Mouse (Mus musculus) E14TG2a.4 (cell line): ENCODE results near the gene Vmn2r88.
"Not testable (repeated sequence)": the region's sequence is repeated elsewhere in the genome, so short reads cannot be mapped to it uniquely, and the experiment has no call there.

Experiments used
- H3K27me3 ChIP-seq: 2 replicates; pipeline ENCODE4 v1.6.1; 2014; ENCODE audit warnings: low read length, control low read depth; ENCODE audit not compliant: insufficient read depth
- H3K36me3 ChIP-seq: 2 replicates; pipeline ENCODE4 v1.6.1; 2014; ENCODE audit warnings: low read length, control low read depth; ENCODE audit not compliant: insufficient read depth
- H3K4me1 ChIP-seq: replicated peaks from 2 replicates; pipeline ENCODE4 v1.6.1; 2014; ENCODE audit warnings: low read depth, low read length, control low read depth
- H3K4me3 ChIP-seq: replicated peaks from 2 replicates; pipeline ENCODE4 v1.5.1; 2014; ENCODE audit warnings: mild to moderate bottlenecking, low read length
- H3K9me3 ChIP-seq: 2 replicates; pipeline ENCODE4 v1.6.1; 2014; ENCODE audit warnings: low read length, control low read depth
- CTCF ChIP-seq: conservative IDR thresholded peaks from 2 replicates; pipeline ENCODE4 v1.5.1; 2014; ENCODE audit warnings: low read length
- NANOG ChIP-seq: IDR thresholded peaks from 2 replicates; pipeline ENCODE4 v1.6.1; 2014; ENCODE audit warnings: borderline replicate concordance, low read length, mixed read lengths
- POU5F1 ChIP-seq: IDR thresholded peaks from 2 replicates; pipeline ENCODE4 v1.6.1; 2014; ENCODE audit warnings: low read length, borderline replicate concordance

Gene Vmn2r88

GRCm38 (mm10) chr14:51434546-51434945 is 23.9 kb downstream of the Vmn2r88 start:
- TF ChIP-seq NANOG (no peak), CTCF (no peak), POU5F1 (no peak)
- H3K9me3 ChIP-seq, result peaks cover 12% of the 10 kb centered on the region; the same call in 1 of the 2 replicates
- peak overlapping the region; percentile 57 for H3K4me3 ChIP-seq
- H3K4me1 ChIP-seq, result no peaks in the 10 kb centered on the region
- H3K36me3 ChIP-seq, result no peaks in the 10 kb centered on the region
- no peaks in the 10 kb centered on the region for H3K27me3 ChIP-seq

- Histone ChIP-seq H3K9me3 (peaks cover 12% of the 10 kb centered on the region; the same call in 1 of the 2 replicates), H3K36me3 (no peaks in the 10 kb centered on the region), H3K4me1 (no peaks in the 10 kb centered on the region), H3K4me3 (peak overlapping the region; percentile 57), H3K27me3 (no peaks in the 10 kb centered on the region)
- no peak for TF ChIP-seq NANOG
- TF ChIP-seq CTCF, result no peak
- TF ChIP-seq POU5F1, result no peak
Measured at GRCm38 (mm10) chr14:51435020-51435419, 24.4 kb downstream of the Vmn2r88 start.

- TF ChIP-seq POU5F1 (no peak), CTCF (no peak), NANOG (no peak)
- Histone ChIP-seq H3K27me3 (no peaks in the 10 kb centered on the region), H3K36me3 (no peaks in the 10 kb centered on the region), H3K4me1 (no peaks in the 10 kb centered on the region), H3K9me3 (peaks cover 17% of the 10 kb centered on the region; the same call in 1 of the 2 replicates), H3K4me3 (no peak overlapping the region)
Measured at GRCm38 (mm10) chr14:51438955-51439354, 28.3 kb downstream of the Vmn2r88 start.

- not testable (repeated sequence) for H3K9me3 ChIP-seq, H3K27me3 ChIP-seq, H3K4me1 ChIP-seq, H3K36me3 ChIP-seq, H3K4me3 ChIP-seq
Measured at GRCm38 (mm10) chr14:51451557-51451956, 40.9 kb downstream of the Vmn2r88 start, which contains the start of gene Vmn2r89. Vmn2r89 (plus strand) TSS chr14:51451857.
